Mouse (Mus musculus): ENCODE results near the gene Trim44.

The Trim44 gene

DNA sequence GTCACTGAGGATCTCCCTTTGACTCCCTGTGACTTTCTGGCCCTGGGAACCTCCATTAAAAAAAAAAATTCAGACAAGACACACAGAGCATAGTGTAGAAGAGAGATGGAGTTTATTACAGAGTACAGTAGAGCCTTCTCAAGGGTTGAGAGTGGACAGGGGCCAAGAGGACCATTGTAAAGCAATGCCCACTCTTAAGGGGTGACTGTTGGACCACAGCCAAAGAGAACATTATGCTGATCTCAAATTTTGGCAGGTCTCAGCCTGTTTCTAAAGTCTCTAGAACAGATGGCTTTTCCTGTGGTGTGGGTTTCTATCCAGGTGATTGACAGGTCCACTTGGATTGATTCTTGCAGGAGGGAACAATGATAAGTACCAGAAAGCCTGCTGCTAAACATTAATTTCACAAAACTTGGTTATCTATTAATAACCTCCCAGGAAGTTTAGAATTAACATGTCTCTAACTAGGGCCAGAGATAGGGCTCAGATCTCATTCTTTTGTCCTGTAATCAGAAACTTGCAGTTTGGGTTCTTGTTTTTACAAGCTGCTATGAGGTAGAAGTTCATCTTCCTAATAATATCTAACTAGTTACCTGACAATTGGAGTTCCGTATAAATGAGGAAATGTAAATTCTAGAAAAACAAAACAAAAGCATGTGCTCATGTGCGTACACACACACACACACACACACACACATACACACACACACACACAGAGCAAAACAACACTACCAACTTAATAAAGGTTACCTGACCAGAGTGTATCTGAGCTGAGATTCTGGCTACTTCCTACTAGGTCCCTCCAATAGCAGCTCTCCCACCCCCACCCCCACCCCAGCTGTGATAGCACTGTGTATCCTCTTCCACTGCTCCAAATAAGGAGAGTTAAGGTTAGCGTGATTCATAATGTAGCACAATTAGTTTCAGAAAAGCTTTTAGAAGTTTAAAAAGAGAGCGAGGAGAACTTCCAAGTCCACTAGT is 1.0 kb downstream of the Trim44 start:
- no peak for DNase-seq

DNA sequence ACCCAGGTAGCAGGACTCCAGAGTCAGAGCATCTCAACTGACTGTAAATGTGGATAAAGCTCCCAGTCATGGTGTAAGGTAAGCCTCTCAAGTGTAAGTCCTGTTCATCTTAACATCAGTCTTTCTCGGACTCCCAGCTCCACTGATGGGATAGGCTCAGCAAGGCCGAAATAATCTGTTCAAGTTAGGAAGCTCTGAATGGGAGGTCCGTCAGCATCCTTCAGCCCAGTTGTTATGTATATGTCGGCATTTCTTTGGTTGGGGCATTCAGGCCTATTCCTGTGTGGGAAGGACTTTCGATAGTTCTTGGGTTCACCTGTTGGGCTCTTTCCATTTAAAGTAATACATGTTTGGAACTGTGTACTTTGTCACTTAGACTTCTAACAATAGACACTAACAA is 3.6 kb downstream of the Trim44 start:
- DNase-seq: no peak

DNA sequence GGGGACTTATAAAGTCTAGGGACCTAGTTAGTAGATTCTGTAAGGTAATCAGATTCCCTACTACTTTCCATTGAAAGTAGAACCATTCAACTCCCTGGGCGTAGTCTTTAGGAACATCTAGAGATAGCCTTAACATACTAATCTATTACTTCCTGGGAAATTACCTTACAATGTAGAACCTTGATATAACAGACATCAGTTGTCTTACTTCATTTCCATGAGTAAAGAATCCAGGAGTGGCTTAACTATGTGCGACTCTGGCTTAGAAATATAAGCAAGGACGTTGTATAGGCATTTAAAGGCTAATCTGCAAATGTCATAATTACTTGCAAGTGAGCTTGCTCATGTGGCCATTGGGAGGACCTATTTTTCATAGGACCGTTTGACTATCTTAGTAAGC is 4.3 kb downstream of the Trim44 start:
- no peak for DNase-seq

DNA sequence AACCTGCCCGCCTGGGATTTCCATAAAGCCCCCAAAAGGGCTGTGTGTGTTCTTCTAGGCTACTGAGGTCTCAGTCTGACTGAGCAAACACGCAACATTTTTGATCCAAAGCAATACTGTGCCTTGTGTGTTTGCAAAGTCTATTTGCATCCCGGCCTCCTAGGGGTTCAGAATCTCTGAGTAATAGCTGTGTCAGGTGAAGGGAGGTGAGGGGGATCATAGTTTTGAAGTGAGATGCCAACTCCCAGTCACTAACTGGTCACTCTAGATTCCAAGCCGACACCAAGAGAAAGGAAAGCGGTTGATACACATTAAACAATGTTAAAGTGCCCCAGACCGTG is 6.3 kb downstream of the Trim44 start:
- DNase-seq: no peak

DNA sequence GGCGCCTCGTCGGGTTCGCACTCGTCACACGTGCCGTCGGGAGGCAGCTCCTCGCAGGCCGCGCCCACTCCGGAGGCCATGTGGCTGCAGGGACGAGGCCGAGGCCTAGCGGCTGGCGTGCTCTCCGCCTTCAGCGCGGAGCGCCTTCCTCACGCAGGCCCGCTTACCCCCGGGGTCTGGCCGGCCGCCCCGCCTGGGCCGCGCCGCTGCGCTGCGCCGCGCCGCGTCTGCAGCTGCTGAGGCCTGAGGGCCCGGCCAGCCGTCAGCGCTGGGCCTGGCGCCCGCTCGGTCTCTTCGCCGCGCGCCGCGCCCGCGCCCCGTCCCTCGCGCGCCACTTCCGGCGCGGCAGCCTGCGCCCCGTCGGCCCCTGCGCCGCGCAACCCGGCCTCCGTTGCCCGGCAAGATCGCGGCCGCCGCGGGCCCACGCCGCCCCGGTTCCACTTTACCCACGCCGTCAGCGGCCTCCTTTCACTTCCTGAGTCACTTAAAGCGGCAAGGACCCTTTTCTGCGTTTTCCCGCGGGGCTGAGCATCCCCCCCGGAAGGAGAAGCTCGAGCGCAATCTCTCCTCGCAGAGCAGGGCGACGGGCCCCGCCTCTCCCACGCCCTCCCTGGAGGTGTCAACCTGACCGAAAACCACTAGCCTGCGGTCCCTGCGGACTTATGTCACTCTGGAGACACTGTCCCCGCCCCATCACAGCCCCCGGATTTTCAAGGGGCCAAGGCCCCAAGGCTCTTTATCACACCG is 6.8 kb downstream of the Trim44 start:
- peak; percentile 81 for DNase-seq

DNA sequence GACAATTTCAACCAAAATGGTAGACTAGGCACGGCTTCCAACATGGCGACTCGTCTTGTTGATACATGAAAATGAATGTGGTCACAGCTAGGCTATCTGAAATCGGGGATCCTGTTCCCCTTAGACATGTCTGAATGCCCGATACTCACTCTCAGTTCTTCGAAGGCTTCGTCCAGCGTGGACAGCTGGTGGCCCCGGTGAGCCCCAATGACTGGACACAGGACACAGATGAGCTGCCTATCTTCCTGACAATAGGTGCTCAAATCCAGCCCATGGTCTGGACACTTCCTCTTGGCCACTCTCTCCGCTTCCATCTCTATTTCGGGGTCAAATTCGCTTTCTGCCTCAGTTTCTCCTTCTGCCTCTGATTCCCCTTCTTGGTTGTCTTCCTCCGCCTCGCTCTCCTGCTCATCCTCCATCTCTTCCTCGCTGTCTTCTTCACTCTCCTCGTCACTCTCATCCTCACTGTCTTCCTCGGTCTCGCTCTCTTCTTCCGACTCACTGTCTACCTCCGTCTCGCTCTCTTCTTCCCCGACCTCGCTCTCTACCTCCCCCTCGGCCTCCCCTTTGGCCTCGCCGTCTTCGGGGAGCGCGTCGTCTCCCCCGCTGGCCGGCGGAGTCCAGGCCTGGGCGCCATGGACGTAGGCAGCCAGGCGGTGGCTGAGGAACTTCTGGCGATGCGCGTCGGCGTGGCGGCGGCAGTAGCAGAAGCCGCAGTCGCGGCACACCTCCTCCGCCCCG is 7.6 kb downstream of the Trim44 start:
- DNase-seq: no peak

DNA sequence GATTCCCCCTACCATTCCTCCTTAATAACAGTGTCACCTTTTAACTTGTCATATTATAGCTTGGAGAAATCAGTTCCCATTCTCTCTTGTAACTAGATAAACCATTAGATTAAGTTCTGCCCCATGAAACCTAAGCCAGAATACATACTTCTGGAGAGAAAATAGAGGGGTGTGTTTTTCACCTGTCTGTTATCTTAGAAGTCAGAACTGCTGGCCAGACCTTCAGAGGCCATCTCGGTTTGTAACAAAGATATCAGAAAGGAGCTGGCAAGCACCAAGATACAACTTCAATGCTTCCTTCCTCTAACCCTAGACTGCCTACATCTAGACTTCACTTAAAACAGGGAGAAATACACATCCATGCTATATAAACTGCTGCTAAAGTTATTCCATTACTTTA is 11.1 kb downstream of the Trim44 start:
- DNase-seq: no peak

DNA sequence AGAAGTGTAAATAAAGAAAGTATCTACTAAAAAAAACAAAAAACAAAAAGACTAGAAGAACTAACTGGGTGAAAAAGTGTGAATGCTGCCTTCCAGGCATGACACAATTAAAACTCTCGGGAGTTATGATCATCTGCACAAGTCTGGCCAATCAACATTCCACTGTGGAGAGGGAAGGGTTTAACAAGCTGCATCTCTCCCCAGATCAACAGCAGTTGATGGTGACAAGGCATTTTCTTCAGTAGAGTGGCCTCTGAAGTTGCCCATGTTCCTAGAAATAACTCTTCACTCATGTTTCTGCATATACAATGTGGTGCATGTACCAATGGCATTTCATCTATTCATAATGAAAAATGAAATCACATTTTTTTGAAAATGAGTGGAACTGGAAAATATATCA is 14.2 kb downstream of the Trim44 start:
- DNase-seq: no peak

DNA sequence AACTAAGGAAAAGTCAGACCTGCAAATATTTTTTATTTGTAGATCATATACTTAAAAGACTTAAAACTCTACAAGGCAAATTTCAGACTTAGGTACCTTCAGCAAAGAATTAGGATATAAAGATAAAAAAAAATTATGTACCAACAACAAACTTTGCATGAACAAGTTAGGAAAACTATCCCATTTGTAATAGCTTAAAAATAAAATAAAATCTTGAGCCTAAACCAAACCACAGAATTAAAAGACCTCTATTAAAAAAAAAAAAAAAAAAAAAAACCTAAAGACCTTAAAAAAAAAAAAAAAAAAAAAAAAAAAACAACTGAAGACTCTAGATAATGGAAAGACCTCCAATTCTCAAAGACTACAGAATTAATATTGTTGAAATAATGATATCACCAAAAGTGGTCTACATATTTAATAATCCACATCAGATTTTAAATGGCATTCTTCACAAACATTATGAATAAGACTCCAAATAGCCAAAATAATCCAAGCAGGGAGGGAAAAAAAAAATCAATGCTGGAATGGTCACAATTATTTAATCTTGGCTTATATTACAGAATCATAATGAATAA is 22.2 kb downstream of the Trim44 start:
- no peak for DNase-seq

DNA sequence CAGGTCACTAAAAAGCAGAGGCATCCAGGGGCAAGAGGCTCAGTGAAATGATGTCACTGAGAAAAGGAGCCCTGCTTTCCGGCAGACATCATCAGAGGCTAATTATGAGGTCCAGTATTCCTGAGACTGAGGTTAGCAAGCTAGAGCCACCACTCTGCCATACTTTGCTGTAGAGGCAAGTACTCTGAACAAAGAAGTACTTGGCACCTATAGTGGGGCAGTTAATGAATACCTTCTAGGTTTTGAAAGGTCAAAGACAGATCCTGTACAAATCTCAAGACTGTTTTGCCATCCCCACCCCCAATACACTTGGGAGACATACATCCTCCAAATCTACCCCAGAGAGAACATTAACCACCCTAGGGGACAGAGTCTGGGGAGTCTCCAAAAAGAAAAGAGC is 23.1 kb downstream of the Trim44 start:
- no peak for DNase-seq

DNA sequence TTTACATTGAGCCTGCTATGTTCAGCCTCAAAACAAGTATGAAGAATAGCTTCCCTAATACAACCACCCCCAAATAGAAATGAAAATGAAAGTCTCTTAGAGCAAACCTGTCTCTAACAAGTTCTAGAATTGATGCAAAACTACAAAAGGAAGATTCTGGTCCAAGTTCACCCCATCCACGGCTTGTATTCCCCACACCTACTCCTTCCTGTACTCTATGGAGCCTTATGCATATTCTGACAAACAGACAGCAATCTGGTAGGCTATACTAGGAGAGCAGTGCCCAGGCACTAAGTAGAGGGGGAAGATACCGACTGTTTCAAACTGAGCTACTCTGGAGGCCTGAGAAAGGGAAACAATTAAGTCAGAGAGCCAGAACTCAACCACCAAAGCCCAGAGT is 23.6 kb downstream of the Trim44 start:
- no peak for DNase-seq

DNA sequence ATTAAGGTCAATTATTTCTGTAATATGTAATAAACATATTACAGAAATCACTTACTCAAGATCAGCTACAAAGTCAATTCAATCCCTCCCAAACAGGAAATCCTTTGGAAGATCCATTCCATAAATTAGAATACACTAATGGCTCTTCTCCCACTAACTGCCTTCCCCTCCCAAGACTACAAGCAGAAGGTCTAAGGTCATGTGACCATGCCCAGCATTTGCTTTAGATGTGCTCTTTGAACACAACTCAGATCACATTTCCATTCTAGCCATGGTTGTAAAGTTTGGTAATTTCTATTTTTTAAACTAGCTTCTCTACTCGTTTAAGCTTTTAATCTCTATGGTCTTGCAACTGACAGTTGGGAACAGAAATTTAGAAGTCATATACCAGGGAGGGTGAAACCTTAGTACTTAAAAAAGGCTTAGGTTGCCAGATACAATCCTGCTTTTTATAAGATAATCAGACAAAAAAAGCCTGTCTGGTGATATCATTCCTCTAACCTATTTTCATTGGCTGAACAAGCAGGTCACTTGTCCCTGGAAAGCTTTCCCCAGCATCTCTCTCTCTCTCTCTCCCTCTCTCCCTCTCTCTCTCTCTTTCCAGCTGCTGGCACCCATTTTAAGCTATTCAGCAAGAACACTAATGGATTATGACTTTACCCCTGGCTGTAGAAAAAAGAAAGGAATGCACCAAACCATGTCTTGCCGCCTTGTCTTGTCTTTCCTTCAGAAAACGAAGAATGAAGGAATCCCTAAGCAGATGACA is 24.4 kb downstream of the Trim44 start:
- DNase-seq: no peak

DNA sequence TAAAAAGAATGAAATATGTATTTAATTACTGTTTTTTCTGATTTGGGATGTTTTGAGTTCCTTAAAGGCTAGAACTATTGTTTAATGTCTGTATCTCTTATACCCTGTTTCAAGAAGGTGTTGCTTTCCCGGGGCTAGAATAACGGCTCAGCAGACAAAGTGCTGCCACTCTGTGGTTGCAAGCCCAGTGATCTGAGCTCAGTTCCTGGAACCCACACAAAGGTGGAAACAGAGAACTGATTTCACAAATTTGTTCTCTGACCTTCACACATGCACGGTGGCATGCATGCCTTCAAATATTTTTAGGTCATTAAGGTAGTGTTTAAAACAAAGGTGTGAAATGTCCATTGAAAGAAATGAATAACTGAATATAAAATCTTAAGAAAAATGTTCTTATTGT is 25.1 kb downstream of the Trim44 start:
- DNase-seq: no peak

DNA sequence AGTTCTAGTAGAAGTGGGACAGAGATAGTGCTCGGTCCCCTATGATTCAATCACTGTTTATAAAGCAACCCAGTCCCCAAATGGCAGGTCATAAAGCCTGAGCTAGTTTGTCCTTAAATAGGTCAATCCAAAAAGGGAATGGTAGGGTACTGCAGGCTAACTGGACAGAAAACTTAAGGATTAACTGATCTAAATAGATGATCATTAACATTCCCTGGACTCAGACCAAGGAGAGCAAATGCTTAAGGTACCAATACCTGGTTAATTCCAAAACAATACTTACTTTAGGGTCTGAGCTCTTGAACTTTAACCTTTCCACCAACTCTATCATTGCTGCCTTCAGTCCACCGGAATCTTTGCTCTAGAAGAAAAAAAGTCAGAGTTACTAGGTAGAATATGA is 27.0 kb downstream of the Trim44 start:
- DNase-seq: no peak

DNA sequence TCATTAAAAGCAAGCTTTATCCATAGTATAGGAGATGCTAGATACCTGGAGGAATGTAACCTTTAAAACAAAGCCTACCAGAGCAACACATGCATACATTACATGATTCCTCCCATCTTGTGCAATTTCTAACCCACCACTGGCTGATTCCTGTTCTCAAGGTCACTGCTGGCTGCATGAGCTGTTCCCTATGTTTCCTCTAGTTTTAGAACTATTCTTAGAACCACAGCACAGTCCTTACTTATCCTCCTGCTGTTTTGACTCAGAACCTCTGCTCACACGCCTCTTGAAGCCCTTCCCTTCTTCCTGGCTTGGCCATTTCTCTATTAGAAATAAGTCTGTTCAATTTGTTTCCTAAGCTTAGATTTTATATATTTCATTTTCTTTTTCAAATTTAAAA is 28.7 kb downstream of the Trim44 start:
- DNase-seq: no peak

DNA sequence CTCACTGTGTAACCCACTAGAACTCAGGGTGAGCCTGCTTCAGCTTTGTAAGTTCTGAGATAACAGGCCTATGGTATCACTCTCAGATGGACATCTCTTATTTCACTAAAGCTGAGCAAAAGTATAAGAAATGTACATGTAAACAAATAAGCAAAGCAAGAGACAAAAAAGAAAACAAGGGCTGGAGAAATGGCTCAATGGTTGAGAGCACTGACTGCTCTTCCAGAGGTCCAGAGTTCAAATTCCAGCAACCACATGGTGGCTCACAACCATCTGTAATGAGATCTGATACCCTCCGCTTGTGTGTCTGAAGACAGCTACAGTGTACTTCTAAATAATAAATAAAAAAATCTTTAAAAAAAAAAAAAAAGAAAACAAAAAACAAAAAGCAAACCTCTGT is 29.2 kb downstream of the Trim44 start:
- DNase-seq: no peak

DNA sequence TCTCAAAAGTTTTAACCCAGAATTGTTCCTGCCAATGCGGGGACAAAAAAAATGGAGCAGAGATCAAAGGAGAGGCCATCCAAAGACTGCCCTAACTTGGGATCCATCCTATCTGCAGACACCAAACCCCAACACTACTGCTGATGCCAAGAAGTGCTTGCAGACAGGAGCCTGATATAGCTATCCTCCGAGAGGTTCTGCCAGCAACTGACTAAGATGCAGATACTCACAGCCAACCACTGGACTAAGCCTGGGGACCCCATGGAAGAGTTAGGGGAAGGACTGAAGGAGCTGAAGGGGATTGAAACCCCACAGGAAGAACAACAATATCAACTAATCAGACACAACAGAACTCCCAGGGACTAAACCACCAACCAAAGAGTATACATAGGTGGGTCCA is 30.3 kb downstream of the Trim44 start:
- no peak for DNase-seq

DNA sequence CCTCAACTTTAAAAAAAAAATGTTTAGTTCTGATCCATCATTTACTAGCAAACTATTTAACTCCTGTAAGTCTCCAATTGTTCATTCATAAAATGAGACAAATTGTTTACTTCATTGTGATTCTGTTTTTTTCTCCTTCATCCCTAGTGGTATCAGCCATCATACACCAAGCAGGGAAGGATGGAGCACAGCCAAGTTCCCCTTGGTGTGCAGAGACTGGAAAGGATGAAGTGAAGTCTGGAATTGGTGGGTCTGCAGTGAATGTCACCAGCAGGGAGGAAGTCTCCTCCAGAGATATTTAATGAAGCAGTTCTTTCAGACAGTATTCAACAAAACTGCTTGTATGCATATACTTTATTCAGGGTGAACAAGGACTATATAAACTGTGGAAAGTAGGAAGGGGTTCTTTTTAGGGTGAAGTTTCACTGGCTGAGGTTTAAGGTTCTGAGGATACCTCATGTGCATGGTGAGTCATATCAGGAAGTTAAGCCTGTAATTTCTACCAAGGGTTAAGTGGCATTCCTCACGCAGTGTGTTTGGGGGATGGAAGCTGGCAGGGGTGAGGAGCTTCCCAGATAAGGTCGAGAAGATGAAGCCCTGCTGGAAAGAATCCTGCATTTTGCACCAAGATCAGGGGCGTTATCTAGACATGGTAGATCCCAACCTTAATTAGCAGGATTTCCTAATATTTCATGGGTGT is 34.1 kb downstream of the Trim44 start:
- DNase-seq: peak; percentile 16

DNA sequence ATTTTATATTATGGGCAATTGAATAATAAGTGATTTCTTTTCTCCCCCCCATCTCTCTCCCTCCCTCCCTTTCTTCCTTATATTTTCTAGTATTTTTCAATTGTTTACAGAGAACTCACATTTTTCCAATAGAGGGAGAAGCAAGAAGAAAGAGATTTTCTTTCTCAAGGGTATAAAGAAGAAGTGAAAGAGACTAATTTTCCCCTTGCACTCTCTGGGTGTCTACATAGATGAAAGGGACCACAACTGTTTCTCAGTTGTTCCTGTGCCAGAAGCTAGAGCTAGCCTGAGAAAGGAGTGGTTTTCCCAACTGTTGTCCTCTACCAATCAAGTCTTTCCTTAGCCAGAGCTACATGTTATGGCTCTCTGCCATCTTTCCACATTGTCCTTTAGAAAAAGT is 34.9 kb downstream of the Trim44 start:
- no peak for DNase-seq

DNA sequence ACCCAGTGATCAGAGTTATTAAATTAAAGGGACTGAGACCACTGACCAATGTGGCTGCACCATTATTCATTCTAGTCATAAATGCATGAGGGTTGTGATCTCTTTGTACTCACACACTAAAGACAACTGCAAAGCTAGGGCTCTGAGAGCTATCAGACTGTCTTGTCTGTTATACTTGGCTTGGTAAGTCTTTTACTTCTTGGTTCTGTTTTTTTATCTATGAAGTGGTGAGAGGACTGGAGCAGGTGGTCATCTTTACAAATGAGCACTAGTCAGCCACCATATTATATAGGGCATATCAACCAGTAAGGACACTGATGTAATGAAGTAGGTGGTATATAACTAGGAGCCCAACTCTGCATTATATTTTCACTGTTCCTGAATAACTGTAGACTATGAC is 36.3 kb downstream of the Trim44 start:
- no peak for DNase-seq

DNA sequence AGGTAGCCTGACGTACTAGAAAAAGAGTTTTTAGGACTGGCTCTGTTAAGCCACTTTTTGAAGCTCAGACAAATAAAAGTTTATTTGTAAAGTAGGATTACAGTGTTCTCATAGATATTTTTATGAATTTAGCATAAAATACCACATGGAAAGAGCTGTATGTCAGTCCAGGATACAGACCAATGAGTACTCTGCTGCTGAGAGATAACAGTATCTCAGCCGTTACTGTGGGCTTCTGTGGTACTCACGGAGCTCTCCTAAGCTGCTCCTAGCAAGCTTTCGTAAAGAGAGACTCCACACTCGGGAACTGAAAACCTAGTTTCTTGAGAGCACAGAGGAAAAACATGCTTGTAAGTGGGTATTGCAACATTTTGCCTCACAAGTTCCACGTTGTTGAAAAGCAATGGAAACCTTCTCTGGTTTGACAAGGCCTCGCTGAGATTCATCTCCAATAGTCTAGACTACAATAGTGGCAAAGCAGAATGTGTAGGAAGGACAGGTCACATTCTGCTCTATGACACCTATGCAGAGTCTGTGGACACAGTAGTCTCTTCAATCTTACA is 41.6 kb downstream of the Trim44 start:
- no peak for DNase-seq
